In the genomic region with DNA sequence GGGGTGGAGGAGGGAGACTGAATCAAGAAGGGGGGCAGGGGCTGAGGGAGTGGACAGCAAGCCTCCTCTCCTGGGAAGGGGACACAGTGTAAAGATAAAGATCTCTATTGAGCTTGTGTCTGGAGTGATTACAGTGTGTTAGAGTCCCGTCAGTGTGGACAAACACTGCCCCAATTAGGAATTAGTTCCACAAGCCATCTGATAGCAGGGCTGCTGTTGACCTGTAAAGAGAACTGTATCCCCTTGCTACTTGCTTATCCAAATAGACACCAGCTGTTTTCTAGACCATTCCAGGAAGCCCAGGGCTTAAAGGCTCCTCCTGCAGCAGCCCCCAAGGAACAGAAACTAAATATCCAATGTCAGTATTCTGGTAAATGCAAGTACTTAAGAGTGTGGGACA, we compare ENCODE assay signal across 24 mouse cellular contexts.
"Had no signal": no experiment of that assay in that cellular context is flagged by ENCODE, and none has a peak within 500 bp of the region (broad histone marks: within the 10 kb centered on the region; RNA-seq: fewer than 3 reads in every experiment).

No protein-coding gene starts in this region.

- H3K27me3 ChIP-seq: limb, embryonic 15.5 days; megakaryocyte, embryonic 14.5 days; stomach, embryonic 15.5 days had no signal

- DNase-seq: kidney, adult 18-20 months; kidney, adult 9 months; kidney, postnatal 25 days; layer of hippocampus, postnatal 36 days; left cerebral cortex, postnatal 4 days; liver, postnatal 0 days; lung, postnatal 10 days; lung, postnatal 36 days; retina, postnatal 1 day; right cerebral cortex, postnatal 25 days; spleen, adult 18-20 months; thymus, postnatal 25 days had no signal

- H3K9ac ChIP-seq: limb, embryonic 15.5 days; liver, embryonic 14.5 days; liver, postnatal 0 days; lung, embryonic 15.5 days; midbrain, embryonic 13.5 days; neural tube, embryonic 13.5 days; stomach, embryonic 15.5 days had no signal

- H3K4me3 ChIP-seq: left cerebral cortex, adult 2 months; limb, embryonic 15.5 days; lung, embryonic 15.5 days; megakaryocyte, embryonic 14.5 days; midbrain, embryonic 10.5 days; midbrain, embryonic 13.5 days; myocyte; neural tube, embryonic 13.5 days; stomach, embryonic 15.5 days had no signal

- H3K36me3 ChIP-seq: limb, embryonic 15.5 days; lung, embryonic 15.5 days; midbrain, embryonic 10.5 days; midbrain, embryonic 13.5 days; neural tube, embryonic 13.5 days; stomach, embryonic 15.5 days had no signal

- H3K9me3 ChIP-seq: limb, embryonic 15.5 days; lung, embryonic 15.5 days; midbrain, embryonic 13.5 days; neural tube, embryonic 13.5 days; stomach, embryonic 15.5 days had no signal

- ATAC-seq: liver, postnatal 0 days; midbrain, embryonic 13.5 days; midbrain, embryonic 16.5 days had no signal

- H3K4me1 ChIP-seq: limb, embryonic 15.5 days; lung, embryonic 15.5 days; megakaryocyte, embryonic 14.5 days; midbrain, embryonic 10.5 days; midbrain, embryonic 13.5 days; neural tube, embryonic 13.5 days; stomach, embryonic 15.5 days had no signal

- H3K4me2 ChIP-seq: limb, embryonic 15.5 days; liver, embryonic 11.5 days; lung, embryonic 15.5 days; midbrain, embryonic 13.5 days; neural tube, embryonic 13.5 days; stomach, embryonic 15.5 days had no signal

- H3K27ac ChIP-seq: left cerebral cortex, adult 2 months; limb, embryonic 15.5 days; liver, embryonic 14.5 days; lung, embryonic 15.5 days; midbrain, embryonic 10.5 days; midbrain, embryonic 13.5 days; neural tube, embryonic 13.5 days; stomach, embryonic 15.5 days had no signal
